Mouse (Mus musculus): ENCODE measurements around the gene Cep55. TPM values are rescaled to one million over a fixed set of nuclear protein-coding genes. Genes with fewer than 3 reads are reported as not detected.
A peak's percentile ranks its signal among the peaks of the same experiment; 100 is the strongest.

Gene Cep55
- polyA plus RNA-seq, 1 experiment from 2014 or later, result 18.1 TPM

DNA sequence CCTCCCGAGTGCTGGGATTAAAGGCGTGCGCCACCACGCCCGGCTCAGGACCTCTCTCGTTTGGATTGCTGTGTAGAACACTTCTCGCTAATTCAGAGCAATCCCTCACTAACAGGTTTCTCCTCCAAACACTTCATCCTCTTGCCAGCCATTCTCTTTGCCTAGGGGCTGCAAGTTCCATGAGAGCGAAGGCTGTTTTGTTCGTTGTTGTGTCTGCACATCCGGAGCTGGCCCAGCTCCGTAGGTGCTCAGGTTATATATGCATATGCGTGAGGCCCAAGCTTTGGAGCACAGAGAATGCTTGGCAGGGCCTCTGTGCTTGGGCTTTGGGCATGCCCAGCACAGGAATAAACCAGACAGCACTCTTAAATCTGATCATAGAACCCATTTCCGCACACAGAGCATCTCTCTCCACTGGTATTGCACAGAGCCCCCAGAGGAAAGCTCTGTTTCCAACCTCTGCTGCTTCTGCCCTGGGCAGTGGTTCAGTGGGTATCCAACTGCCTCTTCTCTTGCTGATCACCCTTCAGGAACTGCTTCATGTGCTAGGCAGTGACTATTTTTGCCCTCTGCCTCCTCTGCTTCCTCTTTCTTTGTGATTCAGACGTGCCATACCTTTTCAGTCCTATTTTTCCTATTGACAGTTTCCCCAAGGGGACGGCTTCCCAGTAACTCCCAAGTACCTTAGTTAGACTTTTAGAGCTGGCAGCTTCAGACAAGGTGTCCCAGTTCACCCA, 54.9 kb downstream of the Cep55 start:
- H3K4me2 ChIP-seq (replicated peaks), result no peak overlapping the region
- H3K27me3 ChIP-seq, result no peaks in the 10 kb centered on the region
- no peak for ATAC-seq (ENCODE audit: insufficient number of reproducible peaks, low FRiP score, low TSS enrichment, low read depth)
- H3K4me1 ChIP-seq, result no peaks in the 10 kb centered on the region
- no peak overlapping the region for H3K27ac ChIP-seq (replicated peaks)
- no peaks in the 10 kb centered on the region for H3K36me3 ChIP-seq
- 85% methylated on average over 15 of the region's 15 CpGs for WGBS
- H3K4me3 ChIP-seq (replicated peaks), result no peak overlapping the region
- H3K9ac ChIP-seq, result no peak overlapping the region
- H3K9me3 ChIP-seq (replicated peaks), result no peaks in the 10 kb centered on the region

DNA sequence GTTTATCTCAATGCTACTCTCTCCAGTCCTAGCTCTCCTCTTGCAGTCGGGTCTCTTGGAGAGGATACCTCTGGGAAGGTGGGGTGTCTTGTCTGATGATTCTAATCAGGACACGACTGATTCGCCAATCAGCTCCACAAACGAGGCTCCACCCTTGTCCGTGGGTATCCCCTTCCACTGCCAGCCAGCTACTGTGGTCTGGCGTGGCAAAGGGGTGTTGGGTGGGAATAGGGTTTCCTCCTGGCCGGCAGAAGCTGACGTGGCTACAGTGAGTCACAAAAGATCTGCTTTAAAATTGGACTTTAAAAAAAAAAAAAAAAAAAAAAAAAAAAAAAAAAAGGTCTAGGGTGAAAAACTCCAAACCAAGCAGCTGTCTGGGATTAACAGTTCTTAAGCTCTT, 56.2 kb downstream of the Cep55 start:
- no peaks in the 10 kb centered on the region for H3K27me3 ChIP-seq
- no peak overlapping the region for H3K4me2 ChIP-seq (replicated peaks)
- H3K4me1 ChIP-seq, result no peaks in the 10 kb centered on the region
- no peak overlapping the region for H3K9ac ChIP-seq
- no peaks in the 10 kb centered on the region for H3K36me3 ChIP-seq
- H3K4me3 ChIP-seq (replicated peaks), result no peak overlapping the region
- ATAC-seq (ENCODE audit: insufficient number of reproducible peaks, low FRiP score, low TSS enrichment, low read depth), result no peak
- no peak overlapping the region for H3K27ac ChIP-seq (replicated peaks)
- no peaks in the 10 kb centered on the region for H3K9me3 ChIP-seq (replicated peaks)
- 66% methylated on average over 8 of the region's 8 CpGs for WGBS

DNA sequence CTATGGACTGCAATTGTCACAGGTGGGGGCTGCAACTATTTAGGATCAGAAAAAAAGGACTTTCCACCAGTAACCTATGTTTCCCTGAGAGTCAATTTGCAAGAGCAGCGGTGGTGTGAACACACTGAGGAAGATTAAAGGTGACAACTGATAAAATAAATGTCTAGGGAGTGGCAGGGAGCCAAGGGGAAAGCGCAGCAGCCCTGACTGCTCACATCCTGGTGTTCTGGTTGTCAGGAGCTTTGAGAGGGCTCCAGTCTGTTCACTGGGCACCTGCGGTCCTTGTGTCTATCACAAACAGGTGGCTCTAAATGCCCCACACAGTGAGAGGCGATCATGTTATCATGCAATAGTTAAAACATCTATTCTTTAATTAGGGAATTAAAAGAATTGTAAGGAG, 57.8 kb downstream of the Cep55 start:
- Histone ChIP-seq H3K9me3 (replicated peaks) (no peaks in the 10 kb centered on the region), H3K4me1 (no peaks in the 10 kb centered on the region), H3K27ac (replicated peaks) (no peak overlapping the region), H3K36me3 (no peaks in the 10 kb centered on the region), H3K4me2 (replicated peaks) (no peak overlapping the region), H3K9ac (no peak overlapping the region), H3K4me3 (replicated peaks) (no peak overlapping the region), H3K27me3 (no peaks in the 10 kb centered on the region)
- WGBS, result 38% methylated on average over 4 of the region's 4 CpGs
- ATAC-seq (ENCODE audit: insufficient number of reproducible peaks, low FRiP score, low TSS enrichment, low read depth), result no peak

DNA sequence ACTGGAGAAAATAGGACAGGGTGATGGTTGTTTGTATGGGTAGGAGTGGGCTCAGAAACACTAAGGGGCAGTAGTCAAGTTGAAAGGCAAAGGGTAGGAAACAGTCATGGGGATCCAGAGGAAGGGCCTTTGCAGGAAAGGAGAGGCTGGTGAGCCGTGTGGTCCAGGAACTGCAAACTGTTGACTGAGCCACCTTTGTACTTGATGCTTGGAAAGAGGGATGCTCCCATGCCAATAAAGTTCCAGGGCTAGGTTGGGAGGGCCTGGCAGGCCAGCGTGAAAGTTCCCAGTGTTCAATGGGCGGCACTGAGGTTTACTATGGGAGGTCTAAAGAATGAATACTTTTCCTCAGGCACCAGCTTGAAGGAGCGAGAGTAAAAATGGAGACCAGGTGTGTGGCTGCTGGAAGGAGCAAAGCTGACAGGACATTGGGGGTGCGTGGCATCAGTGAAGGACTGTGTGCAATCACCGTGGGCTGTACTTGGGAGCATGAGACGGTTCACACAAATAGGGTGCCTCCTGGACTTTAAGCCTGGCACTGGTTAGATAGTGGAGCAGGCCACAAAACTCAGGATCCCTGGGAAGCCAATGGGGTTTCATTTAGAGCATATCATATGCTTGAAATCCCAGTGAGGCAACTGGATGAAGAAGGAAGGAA, 60.2 kb downstream of the Cep55 start:
- no peak for ATAC-seq (ENCODE audit: insufficient number of reproducible peaks, low FRiP score, low TSS enrichment, low read depth)
- 87% methylated on average over 7 of the region's 7 CpGs for whole genome bisulfite sequencing

DNA sequence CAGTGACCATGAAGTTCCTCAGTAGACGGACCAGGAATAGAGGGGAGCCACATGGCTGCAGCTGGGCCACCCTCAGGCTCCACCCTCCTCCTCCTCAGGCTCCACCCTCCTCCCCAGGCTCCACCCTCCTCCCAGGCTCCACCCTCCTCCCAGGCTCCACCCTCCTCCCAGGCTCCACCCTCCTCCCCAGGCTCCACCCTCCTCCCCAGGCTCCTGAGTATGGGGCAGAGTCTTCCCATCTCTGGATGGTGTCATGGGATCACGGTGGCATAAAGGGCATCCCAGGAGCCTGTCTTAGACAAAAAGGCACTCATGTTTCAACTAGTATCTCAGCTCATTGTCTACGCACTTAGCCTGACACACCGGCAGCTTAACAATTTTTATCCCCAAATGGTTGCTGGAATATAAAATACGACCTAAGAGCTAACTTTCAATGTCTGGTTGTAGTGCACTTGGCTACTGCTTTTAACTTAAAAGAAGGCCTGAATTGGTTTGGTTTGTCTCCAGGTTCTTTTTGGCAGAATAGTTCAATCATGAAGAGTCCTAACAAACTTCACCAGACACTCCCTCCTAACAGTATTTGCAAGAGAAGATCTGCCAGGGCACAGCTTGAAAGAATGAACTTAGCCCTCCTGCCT, 65.4 kb downstream of the Cep55 start:
- no peak overlapping the region for H3K27ac ChIP-seq (replicated peaks)
- WGBS, result 83% methylated on average over 5 of the region's 5 CpGs
- peaks cover 11% of the 10 kb centered on the region for H3K4me1 ChIP-seq
- peaks cover 39% of the 10 kb centered on the region for H3K27me3 ChIP-seq
- H3K4me3 ChIP-seq (replicated peaks), result no peak overlapping the region
- no peak for ATAC-seq (ENCODE audit: insufficient number of reproducible peaks, low FRiP score, low TSS enrichment, low read depth)
- no peaks in the 10 kb centered on the region for H3K9me3 ChIP-seq (replicated peaks)
- no peak overlapping the region for H3K9ac ChIP-seq
- H3K4me2 ChIP-seq (replicated peaks), result no peak overlapping the region
- H3K36me3 ChIP-seq, result no peaks in the 10 kb centered on the region

More for the DNA sequence above, 60.2 kb downstream of the Cep55 start:
- Histone ChIP-seq H3K4me2 (replicated peaks) (no peak overlapping the region), H3K9me3 (replicated peaks) (no peaks in the 10 kb centered on the region), H3K27ac (replicated peaks) (no peak overlapping the region), H3K4me3 (replicated peaks) (no peak overlapping the region), H3K36me3 (no peaks in the 10 kb centered on the region), H3K4me1 (no peaks in the 10 kb centered on the region), H3K9ac (no peak overlapping the region), H3K27me3 (no peaks in the 10 kb centered on the region)

DNA sequence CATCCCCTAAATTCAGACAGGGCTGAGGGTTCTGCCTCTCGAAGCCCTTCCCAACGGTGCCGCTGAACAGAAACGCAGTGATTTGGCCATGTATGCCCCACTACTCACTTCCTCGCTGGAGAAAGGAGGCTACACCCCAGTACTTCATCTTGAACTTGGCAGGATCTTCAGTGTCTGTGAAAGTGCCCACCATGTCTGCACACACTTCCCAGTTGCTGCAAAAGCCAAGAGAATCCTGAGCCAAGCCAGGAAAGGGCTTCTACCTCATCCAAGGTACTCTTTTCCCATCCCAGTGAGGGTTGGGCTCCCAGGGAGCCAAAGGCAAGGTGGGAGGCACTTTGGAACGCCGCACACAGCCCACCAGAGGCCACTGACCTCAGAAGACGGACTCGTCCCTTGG, 69.1 kb downstream of the Cep55 start:
- 23% methylated on average over 9 of the region's 9 CpGs for WGBS
- Histone ChIP-seq H3K27ac (replicated peaks) (no peak overlapping the region), H3K4me2 (replicated peaks) (peak overlapping the region; percentile 90), H3K27me3 (peaks cover 40% of the 10 kb centered on the region), H3K9ac (no peak overlapping the region), H3K4me3 (replicated peaks) (peak overlapping the region; percentile 52), H3K9me3 (replicated peaks) (no peaks in the 10 kb centered on the region), H3K4me1 (peaks cover 11% of the 10 kb centered on the region), H3K36me3 (no peaks in the 10 kb centered on the region)
- no peak for ATAC-seq (ENCODE audit: insufficient number of reproducible peaks, low FRiP score, low TSS enrichment, low read depth)

Other genes starting within 250 kb of the Cep55 start
- 16.2 and 17.4 TPM in 2 replicates for gene Myof, start 11.4 kb upstream of the Cep55 start, polyA plus RNA-seq (2015; fragmentation: Nextera tagmentation; extraction: Ambion mirVana)
- 0.12 and 0.32 TPM in 2 replicates for gene Ffar4, start 42.1 kb downstream of the Cep55 start, polyA plus RNA-seq (2015; fragmentation: Nextera tagmentation; extraction: Ambion mirVana)
- 6.7 and 7.3 TPM in 2 replicates for gene Rbp4, start 70.3 kb downstream of the Cep55 start, polyA plus RNA-seq (2015; fragmentation: Nextera tagmentation; extraction: Ambion mirVana)
- gene Pde6c, start 77.8 kb downstream of the Cep55 start, polyA plus RNA-seq (2015; fragmentation: Nextera tagmentation; extraction: Ambion mirVana), result not detected in 2 replicates
- 34.5 and 35.4 TPM in 2 replicates for gene Fra10ac1, start 169.1 kb downstream of the Cep55 start, polyA plus RNA-seq (2015; fragmentation: Nextera tagmentation; extraction: Ambion mirVana)
- gene Lgi1, start 209.5 kb downstream of the Cep55 start, polyA plus RNA-seq (2015; fragmentation: Nextera tagmentation; extraction: Ambion mirVana), result 2.6 and 2.8 TPM in 2 replicates